In genomic region chr10:16789641-16790243, GRCm38 (mm10) we compare ENCODE assay signal across 11 mouse cellular contexts.
DNase-seq lines count a peak whose midpoint lies in the region; ATAC-seq lines count a peak whose summit lies in the region.
"Had no signal": no experiment of that assay in that cellular context is flagged by ENCODE, and none has a peak within 500 bp of the region (broad histone marks: within the 10 kb centered on the region; RNA-seq: fewer than 3 reads in every experiment).

No protein-coding gene starts in this region.

- peak; percentile 11 for DNase-seq in kidney, adult 11 months
- DNase-seq in adipocyte (ENCODE audit: low spot score): peak; percentile 11
- peak; percentile 65 for DNase-seq in embryonic facial prominence, embryonic 11.5 days (ENCODE audit: low spot score)
- peak; percentile 21 to 56 for DNase-seq in kidney, postnatal 25 days
- DNase-seq in left cerebral cortex, adult 11 months (ENCODE audit: low spot score): no peak
- DNase-seq: cerebellum, adult 2 months had no signal

- H3K9ac ChIP-seq in kidney, embryonic 15.5 days: no peak overlapping the region
- H3K9ac ChIP-seq in embryonic facial prominence, embryonic 11.5 days (replicated peaks; ENCODE audit: low read length): no peak overlapping the region
- no peak overlapping the region for H3K9ac ChIP-seq in liver, embryonic 12.5 days

- no peak overlapping the region for H3K4me3 ChIP-seq in kidney, embryonic 15.5 days (replicated peaks)
- no peak overlapping the region for H3K4me3 ChIP-seq in embryonic facial prominence, embryonic 11.5 days (ENCODE audit: low read depth, low read length)
- H3K4me3 ChIP-seq in liver, embryonic 12.5 days: no peak overlapping the region
- H3K4me3 ChIP-seq: midbrain, embryonic 10.5 days had no signal

- no peaks in the 10 kb centered on the region for H3K4me1 ChIP-seq in kidney, embryonic 15.5 days
- H3K4me1 ChIP-seq in embryonic facial prominence, embryonic 11.5 days (ENCODE audit: control insufficient read depth, insufficient read depth, low read length): no peaks in the 10 kb centered on the region
- no peaks in the 10 kb centered on the region for H3K4me1 ChIP-seq in liver, embryonic 12.5 days
- H3K4me1 ChIP-seq: midbrain, embryonic 10.5 days had no signal

- WGBS in kidney, embryonic 15.5 days: 48% methylated on average over 4 of the region's 4 CpGs
- whole genome bisulfite sequencing in embryonic facial prominence, embryonic 11.5 days: 52% methylated on average over 4 of the region's 4 CpGs
- 59% methylated on average over 4 of the region's 4 CpGs for WGBS in liver, embryonic 12.5 days (ENCODE audit: insufficient replicate concordance)

- H3K36me3 ChIP-seq in kidney, embryonic 15.5 days: no peaks in the 10 kb centered on the region
- H3K36me3 ChIP-seq in embryonic facial prominence, embryonic 11.5 days (replicated peaks; ENCODE audit: control insufficient read depth, insufficient read depth, low read depth, low read length): no peaks in the 10 kb centered on the region
- H3K36me3 ChIP-seq in liver, embryonic 12.5 days: no peaks in the 10 kb centered on the region
- H3K36me3 ChIP-seq: midbrain, embryonic 10.5 days had no signal

- no peaks in the 10 kb centered on the region for H3K9me3 ChIP-seq in kidney, embryonic 15.5 days (replicated peaks)
- no peaks in the 10 kb centered on the region for H3K9me3 ChIP-seq in embryonic facial prominence, embryonic 11.5 days (replicated peaks; ENCODE audit: control insufficient read depth, low read length)
- no peaks in the 10 kb centered on the region for H3K9me3 ChIP-seq in liver, embryonic 12.5 days (replicated peaks)
- H3K9me3 ChIP-seq: midbrain, embryonic 10.5 days had no signal

- no peaks in the 10 kb centered on the region for H3K27me3 ChIP-seq in kidney, embryonic 15.5 days
- no peaks in the 10 kb centered on the region for H3K27me3 ChIP-seq in embryonic facial prominence, embryonic 11.5 days (ENCODE audit: control insufficient read depth, insufficient read depth, low read length)
- H3K27me3 ChIP-seq in liver, embryonic 12.5 days (replicated peaks): no peaks in the 10 kb centered on the region

- no peak overlapping the region for H3K4me2 ChIP-seq in kidney, embryonic 15.5 days
- no peak overlapping the region for H3K4me2 ChIP-seq in embryonic facial prominence, embryonic 11.5 days (ENCODE audit: low read depth, low read length)
- no peak overlapping the region for H3K4me2 ChIP-seq in liver, embryonic 12.5 days
- H3K4me2 ChIP-seq: liver, embryonic 11.5 days had no signal

- no peak overlapping the region for H3K27ac ChIP-seq in kidney, embryonic 15.5 days
- H3K27ac ChIP-seq in embryonic facial prominence, embryonic 11.5 days (replicated peaks; ENCODE audit: low read depth, low read length): no peak overlapping the region
- H3K27ac ChIP-seq in liver, embryonic 12.5 days: no peak overlapping the region
- H3K27ac ChIP-seq: midbrain, embryonic 10.5 days had no signal

- ATAC-seq in kidney, embryonic 15.5 days (replicated peaks; ENCODE audit: low FRiP score): no peak
- ATAC-seq in embryonic facial prominence, embryonic 11.5 days (replicated peaks; ENCODE audit: insufficient number of reproducible peaks, low FRiP score, low TSS enrichment, low read depth): no peak
- ATAC-seq in liver, embryonic 12.5 days: no peak
- no peak for ATAC-seq in CD4-positive, CD25-positive, alpha-beta regulatory T cell, adult 4 months
